Mouse (Mus musculus): ENCODE results near the gene Slc44a1.

Slc44a1 gene

DNA sequence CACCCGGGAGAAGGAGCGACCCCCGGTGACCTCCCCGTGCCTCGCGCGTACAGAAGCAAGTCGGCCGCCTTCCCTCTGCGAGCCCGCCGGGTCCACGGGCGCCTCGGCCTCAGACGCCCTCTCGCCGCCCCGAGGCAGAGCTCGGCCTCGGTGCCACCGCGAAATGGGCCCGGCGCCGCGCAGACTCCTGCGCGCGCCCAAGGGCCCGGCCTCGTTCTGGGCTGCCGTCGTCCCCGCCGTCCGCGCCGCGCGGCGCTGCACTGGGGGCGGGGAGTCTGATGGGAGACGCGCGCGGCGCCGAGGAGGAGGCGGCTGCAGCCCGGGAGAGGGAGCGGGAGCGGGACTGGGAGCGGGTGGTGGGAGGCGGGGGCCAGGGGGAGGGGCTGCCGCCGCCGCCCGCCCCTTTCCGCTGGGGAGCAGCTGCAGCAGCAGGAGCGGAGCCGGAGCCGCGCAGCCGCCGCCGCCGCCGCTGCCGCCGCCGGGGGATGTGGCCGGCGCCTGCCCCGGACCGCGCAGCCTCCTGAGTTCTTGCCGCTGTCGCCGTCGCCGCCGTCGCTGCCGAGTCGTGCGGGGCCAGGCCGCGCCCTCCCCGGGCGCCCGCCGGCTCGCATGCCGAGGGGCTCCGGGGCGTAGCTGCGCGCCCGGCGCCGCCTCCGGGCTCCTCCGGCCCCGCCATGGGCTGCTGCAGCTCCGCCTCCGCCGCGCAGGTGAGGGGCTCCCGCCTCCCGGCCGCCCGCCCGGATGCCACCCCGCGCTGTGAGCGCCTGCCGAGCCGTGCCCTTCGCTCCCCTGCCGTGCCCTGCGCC, at the start of gene Slc44a1:
TSS of gene Slc44a1 (plus strand) at position 404 of the 806 bp plus-strand sequence.
- peak; percentile 89 to 92 for DNase-seq

DNA sequence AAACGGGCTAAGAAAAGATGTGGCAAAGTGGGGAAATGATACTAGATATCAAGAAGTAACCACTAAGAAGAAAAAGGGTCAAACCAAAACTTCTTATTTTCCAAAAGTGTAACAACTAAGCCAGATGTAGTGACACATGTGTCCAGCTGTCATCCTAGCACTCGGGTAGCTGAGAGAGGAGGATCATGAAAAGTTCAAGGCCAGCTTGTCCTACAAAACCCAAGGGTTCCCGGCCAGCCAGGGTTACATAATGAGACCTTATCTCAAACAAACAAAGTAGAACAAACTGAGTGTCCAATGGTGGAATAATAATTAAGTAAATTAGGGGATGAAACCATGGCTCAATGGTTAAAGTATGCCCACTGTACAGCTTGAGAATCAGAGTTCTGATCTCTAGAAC, 45.2 kb upstream of the Slc44a1 start:
- peak in 1 of 2 experiments; percentile 18 for DNase-seq

DNA sequence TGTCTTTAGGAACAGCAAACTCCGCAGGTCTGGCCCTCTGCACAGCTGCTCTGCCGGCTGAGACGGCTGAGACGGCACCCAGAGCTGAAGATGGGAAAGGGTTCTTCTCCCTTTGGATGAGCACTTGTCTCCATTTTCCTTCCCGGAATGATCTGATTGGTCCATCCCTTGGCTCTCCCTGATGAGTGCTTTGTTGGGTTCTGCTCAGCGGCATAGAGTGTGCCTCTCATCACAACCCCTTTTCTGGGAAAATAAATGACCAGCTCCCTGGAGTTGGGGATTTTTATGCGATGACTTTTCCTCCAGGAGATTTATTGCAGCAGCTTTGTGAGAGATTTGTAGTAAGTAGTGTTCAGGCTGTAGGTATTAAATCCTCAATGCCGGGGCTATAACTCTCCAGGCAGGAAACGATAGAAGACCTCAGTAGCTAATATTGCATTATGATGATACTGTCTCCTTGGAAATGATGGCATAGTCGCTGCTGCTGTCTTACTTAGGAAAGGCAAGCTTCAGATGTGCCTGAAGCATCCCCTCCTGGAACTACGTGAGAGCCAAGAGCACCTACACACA, 43.5 kb upstream of the Slc44a1 start:
- peak in 1 of 2 experiments; percentile 7 for DNase-seq

DNA sequence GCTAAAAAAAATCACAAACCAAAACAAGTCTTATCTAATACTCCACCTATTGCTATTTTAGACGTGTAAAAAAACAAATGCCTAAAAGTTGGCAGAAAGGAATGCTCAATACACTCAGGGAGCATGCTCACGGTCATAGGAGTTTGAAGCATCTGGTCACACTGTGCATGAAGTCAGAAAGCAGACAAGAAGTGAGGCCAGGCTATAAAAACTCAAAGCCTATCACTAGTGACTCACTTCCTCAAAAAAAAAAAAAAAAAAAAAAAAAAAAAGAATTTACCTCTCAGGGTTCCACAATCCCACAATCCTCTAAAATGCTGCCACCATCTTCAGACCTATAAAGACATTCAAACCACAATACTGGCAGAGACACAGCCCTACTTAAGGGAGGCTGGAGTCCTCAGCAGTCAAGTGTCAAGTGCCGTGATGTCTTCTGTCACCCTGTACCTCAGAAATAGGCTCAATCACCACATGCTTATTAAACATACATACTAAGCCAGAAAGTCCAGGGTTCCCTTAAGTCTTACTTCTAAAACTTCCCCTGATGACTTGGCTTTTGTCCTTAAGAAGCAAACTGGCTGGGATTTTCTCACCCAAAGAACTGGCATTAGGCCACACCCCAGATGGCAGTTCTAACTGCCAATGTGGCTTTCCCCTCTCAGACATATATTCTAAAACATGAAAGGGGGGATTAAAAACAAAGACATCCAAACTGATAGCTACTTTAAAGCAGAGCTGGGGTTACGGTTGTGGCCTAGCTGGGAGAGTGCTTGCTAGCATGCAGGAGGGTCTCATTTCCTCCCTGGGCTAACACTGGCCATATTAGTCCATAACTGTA, 42.7 kb upstream of the Slc44a1 start:
- peak in 1 of 2 experiments; percentile 13 for DNase-seq

DNA sequence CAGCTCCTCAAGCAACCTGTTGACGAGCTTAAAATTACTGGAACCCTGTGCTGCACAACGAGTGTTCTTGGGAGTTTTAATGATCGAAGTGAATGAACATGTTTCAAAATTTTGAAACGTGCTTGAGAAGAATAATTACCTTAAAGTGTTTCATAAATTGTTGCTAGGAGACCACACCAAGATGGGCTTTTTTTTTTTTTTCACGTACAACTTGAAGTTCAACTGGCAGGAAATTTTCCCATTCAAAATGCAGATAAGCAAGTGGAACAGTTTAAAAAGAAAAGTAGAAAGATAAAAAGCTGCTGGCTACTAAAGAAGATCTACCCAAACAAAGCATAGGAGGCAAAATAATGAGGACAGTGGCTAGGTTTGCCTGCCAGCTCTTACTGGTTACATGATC, 41.7 kb upstream of the Slc44a1 start:
- no peak for DNase-seq

DNA sequence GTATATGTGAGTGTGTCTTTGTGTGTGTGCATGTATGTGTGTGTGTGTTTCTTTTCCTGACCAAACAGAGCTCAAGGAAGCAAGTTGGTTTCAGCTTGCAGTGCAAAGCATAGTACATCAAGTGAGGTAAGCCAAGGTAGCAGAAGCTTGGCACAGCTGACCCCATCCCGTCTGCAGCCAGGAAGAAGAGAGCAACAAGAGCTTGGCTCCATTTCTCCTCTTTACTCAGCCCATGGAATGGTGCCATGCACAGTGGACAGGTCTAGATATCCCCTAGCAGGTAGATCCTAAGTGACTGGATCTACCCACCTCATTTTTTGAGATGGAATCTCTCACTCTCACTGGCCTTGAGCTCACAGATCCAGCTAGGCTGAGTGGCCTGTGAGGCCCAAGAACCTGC, 40.8 kb upstream of the Slc44a1 start:
- no peak for DNase-seq

DNA sequence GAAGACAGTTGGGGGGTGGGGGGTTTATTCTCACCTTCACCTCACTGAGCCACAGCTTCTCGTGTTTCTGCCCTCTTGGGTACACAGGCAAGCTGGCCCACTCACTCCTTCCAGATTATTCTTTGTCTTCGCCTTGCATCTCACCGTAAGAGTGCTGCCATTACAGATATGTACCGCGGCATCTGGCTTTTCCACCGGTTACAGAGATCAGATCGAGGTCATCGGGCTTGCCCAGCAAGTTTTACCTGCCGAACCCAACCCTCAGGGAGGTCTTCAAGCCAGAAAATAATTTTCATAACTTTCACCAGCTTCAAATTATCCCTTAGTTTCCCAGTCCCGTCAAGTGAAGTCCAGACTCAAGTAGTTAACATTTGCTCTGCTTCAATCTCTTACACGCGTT, 36.8 kb upstream of the Slc44a1 start:
- no peak for DNase-seq

DNA sequence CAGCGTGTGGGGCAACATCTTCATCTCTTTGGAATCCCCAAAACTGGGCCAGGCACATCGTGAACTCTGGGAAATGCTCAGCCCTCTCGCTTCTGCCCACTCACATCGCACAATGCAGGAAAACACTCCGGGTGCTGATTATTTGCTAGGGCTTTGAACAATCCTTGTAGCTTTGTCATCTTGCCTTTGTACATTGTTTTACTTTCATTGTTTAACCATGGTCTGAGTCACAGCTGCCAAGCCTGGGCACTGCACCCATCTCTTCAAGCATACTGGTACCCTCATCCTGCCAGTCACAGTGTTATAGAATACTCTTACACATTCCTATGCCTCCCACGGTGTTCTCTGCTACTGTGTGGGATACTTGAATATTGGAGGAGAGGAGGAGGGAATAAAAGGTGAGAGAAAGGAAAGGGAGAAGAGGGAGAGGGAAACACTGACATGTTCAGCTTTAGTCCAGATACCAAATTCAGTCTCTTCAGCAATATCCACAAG, 35.7 kb upstream of the Slc44a1 start:
- no peak for DNase-seq

DNA sequence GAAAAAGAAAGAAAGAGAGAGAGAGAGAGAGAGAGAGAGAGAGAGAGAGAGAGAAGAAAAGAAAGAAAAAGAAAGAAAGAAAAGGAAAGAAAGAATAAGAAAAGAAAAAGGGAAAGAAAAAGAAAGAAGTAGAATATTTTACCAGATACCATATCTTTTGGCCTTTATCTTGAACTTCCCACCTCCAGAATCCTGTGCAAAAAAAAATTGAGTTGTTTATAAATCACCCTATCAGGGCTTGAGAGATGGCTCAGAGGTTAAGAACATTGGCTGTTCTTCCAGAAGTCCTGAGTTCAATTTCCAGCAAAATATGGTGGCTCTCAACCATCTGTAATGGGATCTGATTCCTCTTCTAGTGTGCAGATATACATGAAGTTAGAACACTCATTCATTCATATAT, 33.3 kb upstream of the Slc44a1 start:
- no peak for DNase-seq

DNA sequence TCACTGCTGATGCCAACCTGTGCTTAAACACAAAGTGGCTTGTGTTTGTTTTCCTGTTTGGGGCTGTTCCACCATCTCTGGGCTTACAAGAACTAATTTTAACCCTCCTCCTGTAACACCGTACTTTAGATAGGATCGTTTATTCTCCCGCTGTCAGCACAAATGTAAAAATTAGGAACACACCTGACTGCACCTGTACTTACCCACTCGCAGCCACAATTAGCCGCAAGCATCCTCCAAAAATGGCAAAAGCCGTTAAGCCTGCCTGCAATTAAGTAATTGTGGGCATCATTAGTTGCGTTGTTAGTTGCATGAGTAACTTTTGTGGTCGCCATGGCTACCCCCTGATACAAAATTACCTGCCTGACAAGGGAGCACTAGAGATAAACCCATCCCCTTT, 31.4 kb upstream of the Slc44a1 start:
- no peak for DNase-seq

DNA sequence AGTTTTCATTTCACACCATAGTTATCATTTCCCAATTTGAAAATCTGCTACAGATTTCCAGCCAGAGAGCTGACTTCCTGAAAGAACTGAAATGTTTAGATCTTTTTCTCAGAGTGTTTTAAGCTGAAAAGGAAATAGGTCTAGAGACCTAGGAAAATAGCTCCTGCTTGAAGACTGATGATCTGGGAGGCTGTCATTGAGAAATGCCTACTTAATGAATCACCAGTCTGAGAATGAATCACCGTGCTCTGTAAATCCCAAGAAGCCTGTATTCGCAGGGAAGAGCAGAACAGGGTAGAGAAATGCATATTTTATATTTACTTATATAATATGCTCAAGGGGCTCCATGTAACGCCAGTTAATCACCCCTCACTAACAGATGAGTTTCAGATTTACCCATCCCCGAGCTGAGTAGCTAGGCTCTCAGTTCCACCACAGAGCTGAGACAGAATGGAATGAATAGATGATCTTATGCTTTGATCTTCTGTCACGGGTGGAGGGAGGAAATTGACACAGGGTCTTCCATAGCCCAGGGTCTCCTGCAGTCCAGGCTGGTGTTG, 30.6 kb upstream of the Slc44a1 start:
- DNase-seq = no peak

DNA sequence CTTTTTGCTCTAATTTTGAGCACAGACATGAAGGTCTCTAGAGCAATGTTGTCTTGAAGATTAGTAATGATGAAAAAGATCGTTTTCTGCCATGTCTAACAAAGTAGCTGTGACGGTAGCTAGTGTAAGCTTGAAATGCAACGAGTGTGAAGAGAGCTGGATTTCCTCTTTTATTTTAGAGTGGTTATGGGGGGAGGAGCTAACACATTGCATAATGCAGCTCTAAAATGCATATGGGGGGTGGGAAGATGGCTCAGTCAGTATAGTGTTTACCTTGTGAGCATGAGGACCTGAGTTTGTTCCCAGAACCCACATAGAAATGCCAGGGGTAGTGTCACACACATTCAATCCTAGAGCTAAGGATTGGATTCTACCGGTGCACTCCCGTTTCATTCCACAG, 29.5 kb upstream of the Slc44a1 start:
- no peak for DNase-seq

DNA sequence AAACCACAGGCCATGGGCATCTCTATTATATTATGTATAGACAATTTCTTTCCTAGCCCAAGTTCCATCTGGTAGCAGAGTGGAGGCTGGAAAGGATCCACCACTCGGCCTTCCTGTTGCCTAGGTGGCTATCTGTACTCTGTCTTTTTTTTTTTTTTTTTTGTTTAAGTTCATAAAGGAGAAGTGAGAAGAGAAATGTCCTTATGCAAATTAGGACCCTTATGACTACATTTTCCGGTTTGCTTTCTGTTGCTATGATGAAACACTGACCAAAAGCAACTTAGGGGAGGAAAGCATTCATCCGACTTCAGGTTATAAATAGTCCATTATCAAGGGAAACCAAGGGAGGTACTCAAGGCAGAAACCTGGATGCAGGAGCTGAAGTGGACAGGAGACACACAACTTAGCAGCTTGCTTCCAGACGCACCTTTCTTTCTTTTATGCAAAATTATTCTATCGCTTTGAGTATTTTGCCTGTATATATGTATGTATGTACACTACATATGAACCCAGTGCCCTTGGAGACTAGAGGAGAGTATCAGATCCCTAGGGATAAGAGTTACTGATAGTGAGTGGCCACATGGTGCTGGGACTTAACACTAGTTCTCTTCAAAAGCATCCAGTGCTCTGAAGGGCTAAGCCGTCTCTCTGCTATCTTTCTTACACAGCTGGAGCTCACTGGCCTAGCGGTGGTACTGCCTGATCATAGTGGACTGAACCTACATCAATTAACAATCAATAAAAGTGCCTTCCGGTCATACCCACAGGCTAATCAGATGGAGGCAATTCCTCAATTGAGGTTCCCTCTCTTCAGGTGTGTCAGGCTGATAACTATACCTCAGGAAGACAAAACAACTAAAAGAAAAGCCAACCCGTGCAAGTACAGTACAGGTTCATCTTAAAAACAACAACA, 28.0 kb upstream of the Slc44a1 start:
- DNase-seq = no peak

DNA sequence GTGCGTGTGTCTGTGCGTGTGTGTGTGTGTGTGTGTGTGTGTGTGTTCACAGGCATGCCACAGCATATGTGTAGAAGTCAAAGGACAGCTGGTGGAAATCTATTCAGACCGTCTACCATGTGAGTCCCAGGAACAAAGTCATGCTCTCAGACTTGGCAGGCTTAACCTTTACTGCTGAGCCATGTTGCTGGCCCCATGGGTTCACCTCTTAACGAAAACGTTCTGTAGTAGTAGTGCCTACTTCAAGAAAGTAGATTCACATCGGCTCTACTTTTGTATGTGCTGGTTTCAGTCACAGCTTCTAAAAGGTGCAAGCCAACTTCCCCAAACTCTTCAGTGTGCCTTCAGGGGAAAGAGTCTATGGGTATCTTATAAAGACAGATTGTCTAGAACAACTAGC, 27.2 kb upstream of the Slc44a1 start:
- no peak for DNase-seq

DNA sequence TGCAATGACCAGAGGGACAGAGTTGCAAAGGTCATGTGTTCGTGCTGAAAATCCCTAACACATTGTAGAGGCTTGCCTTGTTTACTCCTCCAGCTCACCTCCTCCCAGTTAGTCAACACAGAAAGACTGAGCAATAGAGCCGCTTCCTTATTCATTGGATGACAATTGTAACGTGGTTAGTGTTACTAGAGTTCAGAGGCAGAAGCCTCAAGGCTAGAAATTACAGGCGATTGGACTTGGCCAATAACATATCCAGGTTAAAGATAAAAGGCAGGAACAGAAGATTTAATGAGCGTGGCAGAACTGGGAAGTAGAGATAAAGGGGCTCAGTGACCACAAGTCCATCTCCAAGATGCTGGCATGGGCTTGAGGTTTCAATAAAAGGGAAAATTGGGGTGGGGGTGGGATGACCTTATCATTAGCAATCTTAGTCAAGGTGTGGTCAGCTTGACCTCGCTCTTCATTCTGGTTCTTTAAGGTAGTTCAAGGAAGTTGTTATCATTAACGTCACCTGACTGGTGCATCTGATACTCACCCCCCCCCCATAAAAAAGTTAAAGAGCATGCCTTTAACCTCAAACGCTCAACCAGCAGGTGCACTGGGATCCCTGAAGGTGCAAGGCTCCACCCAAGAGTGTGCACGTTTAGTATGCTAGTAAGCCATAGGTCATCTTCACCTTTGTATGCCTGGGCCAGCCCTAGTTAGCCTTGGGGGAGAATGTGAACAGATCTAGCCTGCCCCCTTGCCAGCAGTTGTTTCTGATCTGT, 26.0 kb upstream of the Slc44a1 start:
- no peak for DNase-seq

DNA sequence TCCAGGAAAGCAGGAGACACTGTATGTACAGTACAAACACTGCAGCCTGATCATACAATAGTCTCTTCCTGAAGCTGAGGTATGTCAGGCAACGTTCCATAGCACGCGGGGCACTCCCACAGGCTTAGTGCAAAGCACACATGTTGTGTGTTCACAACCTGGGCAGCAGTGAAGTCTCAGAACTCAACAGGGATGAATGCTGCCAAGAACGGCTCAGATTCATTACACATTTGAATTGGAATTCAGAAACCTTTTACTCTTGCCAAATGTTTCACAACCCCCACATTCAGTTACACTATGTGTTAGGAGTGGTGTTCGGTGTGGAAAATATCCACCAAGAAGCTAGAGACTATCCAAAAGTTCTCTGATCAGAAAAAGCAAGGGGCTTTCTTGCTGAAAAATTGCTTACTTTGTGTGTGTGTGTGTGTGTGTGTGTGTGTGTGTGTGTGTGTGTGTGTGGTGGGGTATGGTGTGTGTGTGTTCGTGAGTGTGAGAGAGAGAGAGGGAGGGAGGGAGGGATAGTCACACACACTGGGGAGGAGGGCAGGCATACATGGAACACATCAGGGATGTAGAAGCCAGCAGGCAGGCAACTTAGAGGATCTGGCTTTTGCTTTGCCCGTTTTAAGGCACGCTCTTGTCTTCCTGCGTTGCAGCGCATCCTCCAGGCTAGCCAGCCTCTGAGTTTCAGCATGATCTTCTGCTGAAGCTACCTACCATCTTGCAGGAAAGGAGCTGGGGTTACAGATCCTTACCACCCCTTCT, 24.2 kb upstream of the Slc44a1 start:
- DNase-seq = peak; percentile 33 to 70

DNA sequence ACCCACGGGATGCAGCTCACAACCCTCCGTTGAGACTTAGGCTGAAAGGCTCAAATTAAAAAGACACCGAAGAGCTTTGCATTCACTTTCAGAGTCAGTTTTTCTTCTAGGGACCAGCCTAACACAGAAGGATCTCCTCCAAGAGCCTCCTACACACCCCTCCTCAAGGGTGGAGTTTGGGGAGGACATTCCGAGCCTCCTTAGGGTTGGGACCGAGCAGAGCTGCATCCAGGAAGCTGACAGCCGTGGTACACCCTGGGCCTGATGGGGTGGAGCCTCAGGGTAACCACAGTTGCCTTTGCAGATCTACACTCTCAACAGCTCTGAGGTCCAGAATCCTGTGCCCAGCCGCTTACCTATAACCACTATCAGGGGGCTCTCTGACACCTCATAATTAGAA, 23.3 kb upstream of the Slc44a1 start:
- peak; percentile 15 to 26 for DNase-seq

DNA sequence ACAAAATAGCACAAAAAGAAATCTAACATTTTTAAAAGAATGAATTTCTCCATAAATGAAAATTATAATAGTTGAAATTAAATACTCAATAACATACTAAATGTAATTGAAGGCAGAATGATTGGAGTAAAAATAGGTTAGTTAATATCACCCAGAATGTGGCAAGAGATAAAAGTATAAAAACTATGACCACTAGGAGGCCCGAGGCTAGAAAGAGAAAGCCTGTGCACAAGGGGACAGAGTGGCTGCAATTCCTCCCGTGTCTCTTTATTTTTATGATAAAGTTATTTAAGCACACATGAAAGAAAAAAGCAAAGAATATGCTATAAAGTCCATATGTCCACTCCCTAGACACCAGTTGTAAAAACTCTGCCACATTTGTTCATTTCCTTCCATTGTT, 17.4 kb upstream of the Slc44a1 start:
- no peak for DNase-seq

DNA sequence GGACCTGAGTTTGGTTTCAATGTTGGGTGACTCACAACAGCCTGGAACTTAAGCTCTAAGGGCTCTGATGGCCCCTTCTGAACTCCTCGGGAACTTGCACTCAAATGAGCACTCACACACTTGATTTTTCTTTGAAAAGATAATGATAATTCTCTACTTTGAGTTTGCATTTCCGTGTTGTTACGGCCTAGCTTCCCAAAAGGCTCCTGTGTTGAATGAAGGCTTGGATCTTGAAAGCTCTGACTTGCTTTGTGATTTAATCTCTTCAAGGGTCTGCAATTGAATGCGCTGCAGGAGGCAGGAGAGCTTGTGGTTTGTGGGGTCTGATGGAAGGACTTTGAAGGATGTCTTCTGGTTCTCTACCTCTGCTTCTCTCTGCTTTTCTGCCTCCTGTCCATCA, 13.1 kb upstream of the Slc44a1 start:
- DNase-seq = no peak

DNA sequence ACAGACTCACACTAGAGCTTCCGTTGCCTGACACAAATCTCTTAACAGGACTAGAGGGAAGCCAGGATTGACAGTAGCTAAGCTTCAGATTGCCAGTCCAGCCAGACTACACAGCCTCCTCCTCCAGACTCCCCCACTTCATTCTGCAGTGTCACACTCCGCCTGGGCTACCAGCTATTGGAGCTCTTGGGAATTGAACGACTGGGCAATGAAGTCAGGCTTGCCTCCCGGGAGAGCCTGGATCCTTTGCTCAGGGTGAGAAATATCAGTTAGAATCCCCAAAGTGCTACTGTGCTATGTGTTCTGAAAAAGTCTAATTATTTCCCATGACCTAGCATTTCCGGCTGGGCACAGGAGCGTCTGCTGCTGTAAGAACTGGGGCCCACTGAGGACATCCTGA, 9.7 kb upstream of the Slc44a1 start:
- DNase-seq = no peak

All from lung, adult 18-20 months (tissue).